Mouse (Mus musculus): ENCODE results near the gene Grin3b. TPM values are rescaled to one million over a fixed set of nuclear protein-coding genes. Genes with fewer than 3 reads are reported as not detected.

The Grin3b gene
- polyA plus RNA-seq (2016; fragmentation: Nextera tagmentation; extraction: Ambion mirVana), result 0.39 and 0.54 TPM in 2 replicates

DNA sequence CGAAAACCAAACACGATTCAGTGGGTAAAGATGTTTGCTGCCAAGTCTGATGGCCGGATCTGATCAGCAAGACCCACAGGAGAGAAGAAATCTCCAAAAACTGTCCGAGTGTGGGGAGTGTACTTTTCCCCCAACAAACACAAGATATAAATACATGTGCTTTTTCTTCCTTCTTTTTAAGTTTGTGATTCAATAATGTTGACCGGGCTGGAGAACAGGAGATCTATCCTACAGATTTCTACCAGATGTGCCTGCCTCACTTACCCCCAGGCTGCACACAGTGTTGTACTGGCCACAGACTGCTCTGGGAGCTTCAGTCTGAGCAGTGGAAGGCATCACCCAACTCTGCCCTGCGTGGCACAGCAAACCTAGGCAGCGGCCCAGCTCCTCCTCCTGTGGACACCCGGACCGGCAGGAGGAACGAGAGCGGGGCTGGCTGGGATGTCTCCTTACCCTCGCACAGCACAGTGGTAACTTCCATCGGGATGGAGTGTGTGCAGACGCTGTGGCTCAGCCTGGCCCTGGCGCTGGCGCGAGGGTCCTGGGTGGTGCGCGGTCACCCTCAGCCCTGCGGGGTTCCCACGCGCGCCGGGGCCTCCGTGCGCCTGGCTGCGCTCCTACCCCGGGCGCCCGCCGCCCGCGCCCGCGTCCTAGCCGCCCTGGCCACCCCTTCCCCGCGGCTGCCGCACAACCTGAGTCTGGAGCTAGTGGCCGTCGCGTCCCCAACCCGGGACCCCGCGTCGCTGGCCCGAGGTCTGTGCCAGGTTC is at the start of gene Grin3b:
Grin3b (plus strand) TSS at position 301 of the 768 bp plus-strand sequence.
- H3K36me3 ChIP-seq, result peaks cover 46% of the 10 kb centered on the region
- no peak for ATAC-seq (ENCODE audit: low FRiP score, low read depth)

GRCm38 (mm10) chr10:79920958-79921535 is 49.5 kb upstream of the Grin3b start, which contains the start of gene R3hdm4:
R3hdm4 (minus strand) TSS chr10:79921208.
- no peak within 1 kb of the TSS for H3K27ac ChIP-seq (replicated peaks)
- H3K4me2 ChIP-seq (replicated peaks), result peak within 1 kb of the TSS; percentile 42
- H3K4me3 ChIP-seq, result peak within 1 kb of the TSS; percentile 27
- no peak for ATAC-seq (ENCODE audit: low FRiP score, low read depth)
- WGBS, result 4% methylated on average over 40 of the region's 41 CpGs
- 0 out of 2 replicates have a peak within 1 kb of the TSS, but pooled peaks have one; percentile 17 for H3K9ac ChIP-seq (replicated peaks)
- no peaks in the 10 kb centered on the region for H3K9me3 ChIP-seq
- no peaks in the 10 kb centered on the region for H3K36me3 ChIP-seq
- H3K27me3 ChIP-seq, result peaks cover 76% of the 10 kb centered on the region
- peaks cover 48% of the 10 kb centered on the region for H3K4me1 ChIP-seq

More for the DNA sequence above, at the start of gene Grin3b:
- H3K9ac ChIP-seq (replicated peaks), result 0 out of 2 replicates have a peak within 1 kb of the TSS, but pooled peaks have one; percentile 11
- peaks cover 59% of the 10 kb centered on the region for H3K27me3 ChIP-seq
- peaks cover 9% of the 10 kb centered on the region for H3K4me1 ChIP-seq
- H3K4me2 ChIP-seq (replicated peaks), result peak within 1 kb of the TSS; percentile 47
- no peak within 1 kb of the TSS for H3K27ac ChIP-seq (replicated peaks)
- H3K9me3 ChIP-seq, result no peaks in the 10 kb centered on the region
- peak within 1 kb of the TSS; percentile 32 for H3K4me3 ChIP-seq
- WGBS, result 7% methylated on average over 45 of the region's 47 CpGs

DNA sequence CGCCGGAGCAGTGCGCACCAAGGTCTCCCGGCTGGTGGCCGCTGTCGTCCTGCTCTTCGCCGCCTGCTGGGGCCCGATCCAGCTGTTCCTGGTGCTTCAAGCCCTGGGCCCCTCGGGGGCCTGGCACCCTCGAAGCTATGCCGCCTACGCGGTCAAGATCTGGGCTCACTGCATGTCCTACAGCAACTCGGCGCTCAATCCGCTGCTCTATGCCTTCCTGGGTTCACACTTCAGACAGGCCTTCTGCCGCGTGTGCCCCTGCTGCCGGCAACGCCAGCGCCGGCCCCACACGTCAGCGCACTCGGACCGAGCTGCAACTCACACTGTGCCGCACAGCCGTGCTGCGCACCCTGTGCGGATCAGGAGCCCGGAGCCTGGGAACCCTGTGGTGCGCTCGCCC is 48.9 kb upstream of the Grin3b start:
- peak overlapping the region; percentile 27 for H3K4me3 ChIP-seq
- peaks cover 48% of the 10 kb centered on the region for H3K4me1 ChIP-seq
- H3K27ac ChIP-seq (replicated peaks), result no peak overlapping the region
- peaks cover 77% of the 10 kb centered on the region for H3K27me3 ChIP-seq
- peak overlapping the region; percentile 42 for H3K4me2 ChIP-seq (replicated peaks)
- H3K9me3 ChIP-seq, result no peaks in the 10 kb centered on the region
- 0 out of 2 replicates have a peak overlapping the region, but pooled peaks have one; percentile 15 for H3K9ac ChIP-seq (replicated peaks)
- ATAC-seq (ENCODE audit: low FRiP score, low read depth), result no peak
- WGBS, result under 1% methylated on average over 34 of the region's 34 CpGs
- no peaks in the 10 kb centered on the region for H3K36me3 ChIP-seq

GRCm38 (mm10) chr10:79924998-79925784 is 45.3 kb upstream of the Grin3b start:
- no peak for ATAC-seq (ENCODE audit: low FRiP score, low read depth)
- Histone ChIP-seq H3K4me1 (peaks cover 54% of the 10 kb centered on the region), H3K4me3 (0 out of 2 replicates have a peak overlapping the region, but pooled peaks have one; percentile 0), H3K4me2 (replicated peaks) (no peak overlapping the region), H3K27me3 (peaks cover 45% of the 10 kb centered on the region), H3K36me3 (no peaks in the 10 kb centered on the region), H3K9me3 (no peaks in the 10 kb centered on the region), H3K27ac (replicated peaks) (no peak overlapping the region), H3K9ac (replicated peaks) (no peak overlapping the region; the same call in 1 of the 2 replicates)
- 10% methylated on average over 29 of the region's 29 CpGs for WGBS

- H3K27ac ChIP-seq (replicated peaks), result peak overlapping the region; percentile 90; the same call in 1 of the 2 replicates
- H3K36me3 ChIP-seq, result peaks cover 4% of the 10 kb centered on the region
- ATAC-seq (ENCODE audit: low FRiP score, low read depth), result no peak; the same call in 1 of the 2 replicates
- WGBS, result 10% methylated on average over 14 of the region's 15 CpGs
- no peaks in the 10 kb centered on the region for H3K9me3 ChIP-seq
- H3K4me2 ChIP-seq (replicated peaks), result peak overlapping the region; percentile 88
- peak overlapping the region; percentile 90 for H3K4me3 ChIP-seq
- peak overlapping the region; percentile 88; the same call in 1 of the 2 replicates for H3K9ac ChIP-seq (replicated peaks)
- H3K27me3 ChIP-seq, result peaks cover 38% of the 10 kb centered on the region
- H3K4me1 ChIP-seq, result peaks cover 54% of the 10 kb centered on the region
Measured at GRCm38 (mm10) chr10:79925785-79926490, 44.6 kb upstream of the Grin3b start.

DNA sequence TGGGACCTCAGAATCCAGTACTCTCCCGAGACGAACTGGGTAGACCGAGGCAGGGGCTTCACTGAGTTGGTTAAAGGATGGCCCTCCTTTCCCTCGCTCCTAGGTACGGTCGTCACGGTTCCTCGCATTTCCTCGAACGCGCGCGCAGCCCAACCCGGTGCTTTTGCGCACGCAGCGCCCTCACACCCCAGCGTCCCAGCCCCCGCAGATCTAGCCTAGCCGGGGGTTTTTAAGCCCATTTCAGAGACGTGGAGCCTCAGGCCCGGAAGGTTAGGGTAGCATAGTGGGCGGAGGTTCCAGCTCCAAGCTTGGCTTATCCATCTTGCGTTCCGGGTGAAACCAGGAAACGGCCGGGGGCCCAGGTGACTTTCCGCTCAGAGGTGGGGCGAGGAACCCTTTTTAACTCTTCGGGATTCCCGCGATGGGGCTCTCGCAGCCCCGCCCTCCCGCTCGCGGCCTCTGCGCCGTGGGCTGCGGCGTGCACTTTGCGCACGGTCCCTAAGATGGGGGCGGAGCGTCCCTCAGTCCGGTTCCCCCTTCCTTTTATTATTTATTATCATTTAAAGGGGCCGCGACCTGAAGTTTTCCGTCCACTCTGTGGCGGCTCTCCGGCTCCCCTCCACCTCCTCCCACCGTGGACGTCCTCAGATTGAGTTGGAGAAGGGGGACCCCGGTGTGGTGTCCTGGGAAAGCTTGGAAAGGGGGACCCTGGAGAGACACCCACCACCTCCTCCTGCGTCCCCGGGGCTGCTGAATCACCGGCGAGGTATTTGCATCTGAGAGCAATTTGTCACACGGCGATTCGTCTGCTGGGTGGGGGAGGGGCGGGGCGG is 43.8 kb upstream of the Grin3b start, which contains the start of gene Arid3a:
Arid3a (plus strand) TSS at position 553 of the 833 bp plus-strand sequence.
- Histone ChIP-seq H3K9ac (replicated peaks) (peak within 1 kb of the TSS; percentile 88), H3K36me3 (peaks cover 12% of the 10 kb centered on the region), H3K9me3 (no peaks in the 10 kb centered on the region), H3K4me3 (peak within 1 kb of the TSS; percentile 90), H3K27ac (replicated peaks) (peak within 1 kb of the TSS; percentile 90), H3K4me1 (peaks cover 49% of the 10 kb centered on the region), H3K27me3 (peaks cover 30% of the 10 kb centered on the region), H3K4me2 (replicated peaks) (peak within 1 kb of the TSS; percentile 88)
- under 1% methylated on average over 63 of the region's 63 CpGs for WGBS
- ATAC-seq (ENCODE audit: low FRiP score, low read depth), result peak; percentile 70

DNA sequence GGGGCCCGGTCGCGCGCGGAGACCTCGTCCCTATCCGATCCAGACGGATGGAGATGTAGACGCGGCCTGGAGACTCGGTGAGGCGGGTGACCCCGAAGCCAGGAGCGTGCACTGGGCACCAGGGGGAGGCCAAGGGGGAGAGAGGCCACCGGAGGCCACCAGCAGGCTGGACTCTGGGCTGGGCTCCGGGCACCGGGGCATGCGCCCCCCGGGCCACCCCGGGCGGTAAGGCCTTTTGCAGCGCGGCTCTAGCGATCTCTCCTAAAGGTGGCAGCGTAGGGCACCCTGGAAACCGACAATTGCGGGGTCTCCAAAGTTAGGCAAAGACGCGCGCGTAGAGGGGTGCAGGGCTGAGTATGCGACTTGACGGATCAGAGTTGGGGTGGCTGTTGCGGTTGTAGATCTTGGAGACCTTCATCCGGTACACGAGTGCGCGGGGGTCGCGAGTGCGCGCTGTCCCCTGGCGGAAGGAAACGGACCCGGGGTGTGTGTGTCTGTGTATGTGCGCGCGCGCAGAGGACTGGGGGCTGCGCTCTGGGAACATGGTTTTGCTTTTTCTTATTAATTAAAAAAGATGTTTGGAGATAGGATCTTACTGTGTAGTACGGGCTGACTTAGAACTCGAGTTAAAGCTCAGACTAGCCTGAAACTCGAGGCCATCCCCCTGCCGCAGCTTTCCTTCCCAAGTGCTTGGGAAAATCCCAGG is 43.0 kb upstream of the Grin3b start:
- H3K27ac ChIP-seq (replicated peaks), result peak overlapping the region; percentile 90
- peaks cover 23% of the 10 kb centered on the region for H3K27me3 ChIP-seq
- 0% methylated on average over 54 of the region's 54 CpGs for WGBS
- H3K9me3 ChIP-seq, result no peaks in the 10 kb centered on the region
- peak overlapping the region; percentile 88 for H3K9ac ChIP-seq (replicated peaks)
- peak overlapping the region; percentile 90 for H3K4me3 ChIP-seq
- ATAC-seq (ENCODE audit: low FRiP score, low read depth), result peak; percentile 41
- H3K4me2 ChIP-seq (replicated peaks), result peak overlapping the region; percentile 88
- H3K4me1 ChIP-seq, result peaks cover 55% of the 10 kb centered on the region
- H3K36me3 ChIP-seq, result peaks cover 20% of the 10 kb centered on the region

- no peak for ATAC-seq (ENCODE audit: low FRiP score, low read depth)
- peaks cover 26% of the 10 kb centered on the region for H3K36me3 ChIP-seq
- H3K4me3 ChIP-seq, result peak overlapping the region; percentile 90
- peaks cover 16% of the 10 kb centered on the region for H3K27me3 ChIP-seq
- H3K27ac ChIP-seq (replicated peaks), result peak overlapping the region; percentile 90
- peak overlapping the region; percentile 88 for H3K4me2 ChIP-seq (replicated peaks)
- peak overlapping the region; percentile 88 for H3K9ac ChIP-seq (replicated peaks)
- WGBS, result 0% methylated on average over 23 of the region's 29 CpGs
- no peaks in the 10 kb centered on the region for H3K9me3 ChIP-seq
- H3K4me1 ChIP-seq, result peaks cover 62% of the 10 kb centered on the region
Measured at GRCm38 (mm10) chr10:79928030-79928694, 42.4 kb upstream of the Grin3b start.

DNA sequence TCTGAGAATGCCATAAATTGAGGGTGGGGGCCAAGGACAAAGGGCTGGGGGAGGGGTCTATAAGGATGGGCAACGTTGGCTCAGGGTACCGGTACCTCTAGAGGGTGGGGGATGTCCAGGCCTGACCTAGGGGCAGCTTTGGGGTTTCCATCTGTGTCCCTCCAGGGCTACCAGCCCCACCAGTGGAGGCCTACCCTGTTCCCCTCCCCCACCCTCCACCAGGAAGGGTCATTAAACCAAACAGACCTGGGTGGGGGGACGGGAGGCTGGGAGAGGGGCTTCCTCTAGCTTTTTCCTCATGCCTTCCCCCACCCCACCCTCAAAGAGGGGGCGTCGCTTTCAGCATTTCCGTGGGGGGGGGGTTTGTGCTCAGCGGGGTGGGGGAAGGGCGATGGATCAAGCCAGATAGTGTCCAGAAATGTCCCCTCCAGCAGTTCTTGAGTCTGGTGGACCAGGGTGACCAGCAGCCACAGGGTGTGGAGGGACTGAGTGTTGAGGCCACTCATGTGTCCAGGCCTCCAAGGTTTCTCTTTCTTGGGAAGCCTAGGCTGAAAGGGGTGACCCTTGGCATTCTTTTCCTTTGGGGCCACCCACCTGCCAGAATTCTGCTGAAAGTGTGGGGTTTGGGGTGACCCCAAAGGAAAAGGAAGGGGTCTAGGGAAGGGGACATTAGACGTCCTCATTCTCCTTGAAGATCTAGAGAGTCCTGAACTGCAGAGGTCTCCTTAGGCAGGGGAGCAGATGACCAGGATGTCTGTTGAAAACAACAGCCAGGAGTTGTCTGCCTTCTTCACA is 41.4 kb upstream of the Grin3b start:
- Histone ChIP-seq H3K4me1 (peaks cover 65% of the 10 kb centered on the region), H3K27me3 (peaks cover 8% of the 10 kb centered on the region), H3K27ac (replicated peaks) (peak overlapping the region; percentile 90), H3K4me3 (peak overlapping the region; percentile 90), H3K9ac (replicated peaks) (peak overlapping the region; percentile 88), H3K36me3 (peaks cover 31% of the 10 kb centered on the region), H3K9me3 (no peaks in the 10 kb centered on the region), H3K4me2 (replicated peaks) (peak overlapping the region; percentile 88)
- WGBS, result 31% methylated on average over 9 of the region's 9 CpGs
- ATAC-seq (ENCODE audit: low FRiP score, low read depth), result no peak

Data from midbrain, embryonic 12.5 days (tissue).